Mouse (Mus musculus) small intestine, adult 2 months (tissue): Measurements from ENCODE around the gene Phb. TPM values are rescaled to one million over a fixed set of nuclear protein-coding genes. Genes with fewer than 3 reads are reported as not detected.

Experiments used
- H3K27ac ChIP-seq: fragments of 200-500 bp; 2 replicates; pipeline ENCODE4 v1.5.1; 2012; ENCODE audit warnings: low read depth, low read length, control low read depth, inconsistent platforms; ENCODE audit not compliant: insufficient read depth
- H3K27me3 ChIP-seq: fragments of 200-500 bp; 2 replicates; pipeline ENCODE4 v1.6.1; 2012; ENCODE audit warnings: mild to moderate bottlenecking, moderate library complexity, low read length, inconsistent platforms; ENCODE audit not compliant: control insufficient read depth, insufficient read depth
- H3K36me3 ChIP-seq: fragments of 200-500 bp; 2 replicates; pipeline ENCODE4 v1.6.1; 2012; ENCODE audit warnings: mild to moderate bottlenecking, low read length, control low read depth, inconsistent platforms; ENCODE audit not compliant: control insufficient read depth, insufficient read depth
- H3K4me1 ChIP-seq: fragments of 200-500 bp; 2 replicates; pipeline ENCODE4 v1.6.1; 2012; ENCODE audit warnings: low read length, inconsistent platforms, mixed read lengths; ENCODE audit not compliant: control insufficient read depth, insufficient read depth, insufficient read length
- H3K4me3 ChIP-seq: fragments of 200-500 bp; 2 replicates; pipeline ENCODE4 v1.5.1; 2012; ENCODE audit warnings: low read depth, mild to moderate bottlenecking, control low read depth, inconsistent platforms, low read length, moderate library complexity
- CTCF ChIP-seq: fragments of 200-500 bp; IDR thresholded peaks from 2 replicates; pipeline ENCODE4 v1.5.1; 2012; ENCODE audit warnings: low read depth, mild to moderate bottlenecking, control low read depth, inconsistent platforms, low read length, moderate library complexity, mixed read lengths; ENCODE audit not compliant: insufficient replicate concordance, insufficient read length; ENCODE audit errors: extremely low read depth
- POLR2A ChIP-seq: fragments of 200-500 bp; IDR thresholded peaks from 2 replicates; pipeline ENCODE4 v1.6.1; 2012; ENCODE audit warnings: low read depth, mild to moderate bottlenecking, control low read depth, inconsistent platforms, low read length, moderate library complexity
- WGBS: fragments of 180-500 bp; shearing (Covaris S2); methylation state at CpG from one replicate; pipeline ENCODE4 v1.1.7; 2018; 5-methylcytosine and 5-hydroxymethylcytosine counted together
- polyA plus RNA-seq: library from polyadenylated mRNA; depleted of rRNA; stranded (reverse); fragments of >200 nt; gene quantifications from 2 replicates; pipeline ENCODE4 v1.2.3, GENCODE M21; 2012

The Phb gene
- polyA plus RNA-seq, 1 experiment = 61.3 TPM

DNA sequence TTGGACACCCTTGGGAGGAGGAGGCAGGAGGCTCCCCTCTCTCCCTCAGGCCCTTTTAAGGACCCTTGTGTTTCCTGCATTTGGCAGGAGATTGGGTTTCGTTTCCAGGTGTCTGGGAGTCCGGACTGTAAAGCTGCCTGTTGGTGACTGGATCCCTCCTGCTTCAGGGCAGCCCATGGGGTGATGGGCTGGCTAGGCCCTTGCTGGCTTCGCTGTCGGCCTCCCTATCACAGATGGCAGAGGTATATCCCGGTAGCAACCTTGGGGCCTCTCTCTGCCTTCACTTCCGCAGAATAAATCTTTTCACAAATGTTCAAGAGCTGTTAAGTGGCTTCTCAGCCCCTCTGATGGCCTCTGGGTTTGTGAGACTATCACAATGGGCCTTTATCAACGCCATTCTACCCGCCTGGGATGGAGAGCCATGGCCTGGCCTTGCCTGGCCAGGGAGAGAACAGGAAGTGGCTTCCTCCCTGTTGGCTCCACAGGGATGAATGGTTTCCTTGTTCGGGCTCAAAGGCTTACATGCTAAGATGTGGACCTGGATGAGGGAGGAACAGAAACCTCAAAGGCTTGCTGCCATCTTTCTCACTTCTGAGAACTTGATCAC, 15.3 kb downstream of the Phb start:
- Histone ChIP-seq H3K27ac (no peak overlapping the region), H3K4me1 (peaks cover 6% of the 10 kb centered on the region; the same call in 1 of the 2 replicates)
- 76% methylated on average over 9 of the region's 9 CpGs for WGBS

DNA sequence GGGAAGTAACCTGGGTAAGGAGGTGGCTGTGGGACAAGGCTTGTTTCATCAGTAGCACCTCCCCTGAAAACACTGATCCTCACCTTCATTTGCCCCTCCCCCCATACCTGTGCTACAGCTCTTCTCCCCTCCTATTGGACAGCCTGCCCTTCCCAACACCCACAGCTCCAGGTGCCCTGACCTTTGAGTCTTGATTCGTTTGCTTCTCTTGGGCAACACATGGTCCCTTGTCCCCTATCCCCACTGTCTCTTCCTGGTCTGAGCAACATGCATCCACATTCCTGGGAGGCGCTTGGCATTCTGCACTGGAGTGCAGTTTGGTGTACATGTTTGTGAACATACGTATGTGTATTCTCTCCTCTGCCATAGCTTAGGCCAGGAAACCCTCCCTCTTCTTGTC, 16.2 kb downstream of the Phb start:
- TF ChIP-seq CTCF (no peak), POLR2A (no peak)
- H3K4me3 ChIP-seq = no peak overlapping the region
- 57% methylated on average over 3 of the region's 3 CpGs for WGBS
- no peaks in the 10 kb centered on the region for H3K27me3 ChIP-seq
- no peak overlapping the region for H3K27ac ChIP-seq
- peaks cover 7% of the 10 kb centered on the region; the same call in 1 of the 2 replicates for H3K4me1 ChIP-seq
- H3K36me3 ChIP-seq = peaks cover 21% of the 10 kb centered on the region

More for the DNA sequence above, 15.3 kb downstream of the Phb start:
- no peaks in the 10 kb centered on the region for H3K27me3 ChIP-seq
- H3K36me3 ChIP-seq = peaks cover 30% of the 10 kb centered on the region
- H3K4me3 ChIP-seq = no peak overlapping the region
- TF ChIP-seq CTCF = no peak
- TF ChIP-seq POLR2A = no peak

DNA sequence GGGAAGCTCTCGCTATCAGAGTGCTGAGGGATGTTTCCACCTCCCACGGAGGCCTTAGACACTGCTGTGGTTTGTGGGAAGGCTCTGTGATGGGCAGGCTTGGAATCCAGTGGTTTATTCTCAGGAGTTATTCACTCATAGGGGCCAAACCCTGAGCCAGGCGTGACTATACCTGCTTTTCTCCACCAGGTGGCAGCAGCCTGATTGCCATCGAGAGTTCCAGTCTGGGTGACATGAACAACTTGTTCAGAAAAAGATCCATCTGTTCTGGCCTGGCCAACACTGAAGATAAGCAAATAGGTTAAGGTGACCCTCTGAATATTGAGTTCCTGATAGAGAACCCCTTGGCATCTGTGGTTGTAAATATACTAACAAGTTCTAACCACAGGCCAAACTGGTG, 19.3 kb downstream of the Phb start:
- Histone ChIP-seq H3K4me1 (peaks cover 18% of the 10 kb centered on the region), H3K27ac (no peak overlapping the region), H3K27me3 (no peaks in the 10 kb centered on the region), H3K36me3 (peaks cover 5% of the 10 kb centered on the region), H3K4me3 (no peak overlapping the region)
- peak; percentile 81; the same call in 1 of the 2 replicates for TF ChIP-seq CTCF
- no peak for TF ChIP-seq POLR2A
- 3% methylated on average over 4 of the region's 4 CpGs for WGBS

DNA sequence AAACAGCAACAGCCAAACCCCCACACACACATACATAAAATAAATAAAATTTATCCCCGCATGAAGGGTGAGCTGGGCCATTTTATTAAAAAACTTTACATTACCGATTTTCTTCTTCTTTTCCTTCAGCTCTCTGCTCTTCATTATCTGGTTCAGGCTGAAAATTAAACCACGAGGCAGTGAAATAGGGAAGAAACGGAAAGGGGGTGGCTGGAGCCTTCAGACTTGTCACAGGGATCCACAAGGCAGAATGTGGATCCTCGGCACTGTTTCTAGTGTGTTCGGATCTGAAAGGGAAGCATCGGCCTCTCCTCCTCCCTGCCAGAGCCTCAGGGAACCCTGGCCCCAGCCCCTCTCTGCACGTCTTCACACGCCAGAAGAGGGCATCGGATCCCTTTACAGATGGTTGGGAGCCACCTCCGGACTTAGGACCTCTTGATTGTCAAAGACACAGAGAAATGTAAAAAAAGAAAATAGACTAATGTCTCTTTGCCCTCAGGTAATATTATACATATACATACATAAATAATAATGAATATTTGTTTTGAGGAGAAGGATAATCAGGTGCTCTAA, 20.4 kb downstream of the Phb start:
- no peak overlapping the region for H3K4me3 ChIP-seq
- H3K36me3 ChIP-seq = no peaks in the 10 kb centered on the region
- no peaks in the 10 kb centered on the region for H3K27me3 ChIP-seq
- no peak for TF ChIP-seq POLR2A
- no peak for TF ChIP-seq CTCF
- H3K4me1 ChIP-seq = peaks cover 18% of the 10 kb centered on the region
- 70% methylated on average over 11 of the region's 11 CpGs for WGBS
- no peak overlapping the region for H3K27ac ChIP-seq

DNA sequence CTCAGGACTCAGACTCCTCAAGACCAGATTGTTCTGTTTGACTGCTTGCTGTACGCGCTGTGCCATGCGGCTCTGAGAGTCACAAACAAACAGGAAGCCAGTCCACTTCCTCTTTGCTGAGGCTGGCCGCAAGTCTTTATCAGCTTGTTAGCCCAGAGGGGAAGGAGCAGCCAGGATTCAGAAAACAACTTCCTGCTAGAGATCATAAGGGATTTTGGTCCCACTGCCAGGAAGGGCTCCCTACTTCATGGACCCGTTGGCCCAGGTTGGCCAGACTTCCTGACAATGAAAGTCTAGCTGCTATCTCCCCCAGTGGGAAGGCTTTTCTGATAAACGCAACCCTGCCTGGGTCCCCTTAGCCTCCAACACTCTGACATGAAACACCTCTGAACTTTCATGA, 21.8 kb downstream of the Phb start:
- H3K36me3 ChIP-seq = no peaks in the 10 kb centered on the region
- peaks cover 12% of the 10 kb centered on the region for H3K4me1 ChIP-seq
- H3K4me3 ChIP-seq = peak overlapping the region; percentile 17; the same call in 1 of the 2 replicates
- 15% methylated on average over 6 of the region's 6 CpGs for WGBS
- TF ChIP-seq POLR2A (no peak), CTCF (no peak)
- H3K27ac ChIP-seq = peak overlapping the region; percentile 63
- H3K27me3 ChIP-seq = no peaks in the 10 kb centered on the region

DNA sequence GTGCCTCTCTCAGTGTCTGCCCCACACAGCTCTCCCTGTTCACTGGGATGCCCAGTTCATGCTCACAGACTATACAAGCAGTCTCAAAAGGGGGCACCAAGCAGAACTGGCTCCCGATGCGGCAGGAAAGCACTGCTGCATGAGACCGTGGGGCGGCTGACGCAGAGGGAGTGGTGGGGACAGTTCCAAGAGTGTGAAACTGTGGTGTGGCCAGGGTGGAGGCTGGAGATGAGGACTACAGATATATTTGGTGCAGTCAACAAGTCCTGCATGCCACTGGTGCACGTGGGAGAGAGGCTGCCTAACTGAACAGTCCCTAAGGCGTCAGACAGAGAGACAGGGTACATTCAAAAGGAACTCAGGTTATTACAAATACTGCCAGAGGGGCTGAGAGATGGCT, 22.2 kb downstream of the Phb start:
- 39% methylated on average over 7 of the region's 7 CpGs for WGBS
- TF ChIP-seq CTCF = no peak

DNA sequence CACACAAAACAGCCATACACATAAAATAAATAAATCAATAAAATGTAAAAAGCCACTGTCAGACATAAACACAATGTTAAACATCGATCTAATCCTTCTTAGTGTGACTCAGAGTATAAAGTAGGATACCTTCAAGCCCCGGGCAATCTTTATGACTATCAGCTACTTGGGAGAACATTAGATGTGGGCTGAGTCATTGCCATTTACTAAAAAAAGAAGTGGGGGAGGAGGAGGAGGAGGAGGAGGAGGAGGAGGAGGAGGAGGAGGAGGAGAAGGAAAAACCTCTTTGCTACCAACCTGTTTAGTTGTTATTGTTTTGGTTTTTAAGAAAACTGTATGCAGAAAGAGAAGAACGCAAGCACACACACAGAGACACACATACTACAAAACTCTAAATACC, 22.8 kb downstream of the Phb start:
- no peaks in the 10 kb centered on the region for H3K36me3 ChIP-seq
- H3K4me3 ChIP-seq = no peak overlapping the region
- no peaks in the 10 kb centered on the region for H3K27me3 ChIP-seq
- H3K27ac ChIP-seq = no peak overlapping the region
- TF ChIP-seq CTCF (no peak), POLR2A (no peak)
- H3K4me1 ChIP-seq = peaks cover 12% of the 10 kb centered on the region
- WGBS = 54% methylated on average over 3 of the region's 3 CpGs

More for the DNA sequence above, 22.2 kb downstream of the Phb start:
- H3K4me1 ChIP-seq = peaks cover 12% of the 10 kb centered on the region
- H3K4me3 ChIP-seq = no peak overlapping the region
- H3K27ac ChIP-seq = peak overlapping the region; percentile 63
- H3K36me3 ChIP-seq = no peaks in the 10 kb centered on the region
- H3K27me3 ChIP-seq = no peaks in the 10 kb centered on the region
